Mouse (Mus musculus) lung, embryonic 15.5 days (tissue): ENCODE data around the gene Vgll4. TPM values are rescaled to one million over a fixed set of nuclear protein-coding genes. Genes with fewer than 3 reads are reported as not detected.
A peak's percentile ranks its signal among the peaks of the same experiment; 100 is the strongest.

ENCODE experiments used
- ATAC-seq: fragments of 200-750 bp; cut with Nextera tagmentation; 2 replicates; pipeline ENCODE4 v1.8.0; 2017; ENCODE audit warnings: moderate number of reproducible peaks, borderline replicate concordance; ENCODE audit not compliant: low FRiP score, low TSS enrichment; ENCODE audit errors: extremely low read depth
- H3K27ac ChIP-seq: fragments of 300-500 bp; sonication (generic); 2 replicates; pipeline ENCODE4 v1.5.1; 2015; ENCODE audit warnings: moderate library complexity, mild to moderate bottlenecking, inconsistent platforms
- H3K27me3 ChIP-seq: fragments of 300-500 bp; sonication (generic); 2 replicates; pipeline ENCODE4 v1.6.1; 2015; ENCODE audit warnings: inconsistent platforms
- H3K36me3 ChIP-seq: fragments of 300-500 bp; sonication (generic); 2 replicates; pipeline ENCODE4 v1.6.1; 2015; ENCODE audit warnings: inconsistent platforms
- H3K4me1 ChIP-seq: fragments of 300-500 bp; sonication (generic); 2 replicates; pipeline ENCODE4 v1.6.1; 2015; ENCODE audit warnings: inconsistent platforms
- H3K4me2 ChIP-seq: fragments of 300-500 bp; sonication (generic); 2 replicates; pipeline ENCODE4 v1.6.1; 2015; ENCODE audit warnings: inconsistent platforms, mild to moderate bottlenecking, moderate library complexity
- H3K4me3 ChIP-seq: fragments of 300-500 bp; sonication (generic); 2 replicates; pipeline ENCODE4 v1.5.1; 2015; ENCODE audit warnings: mild to moderate bottlenecking, inconsistent platforms
- H3K9ac ChIP-seq: fragments of 300-500 bp; sonication (generic); 2 replicates; pipeline ENCODE4 v1.6.1; 2015; ENCODE audit warnings: inconsistent platforms
- H3K9me3 ChIP-seq: fragments of 300-500 bp; sonication (generic); 2 replicates; pipeline ENCODE4 v1.6.1; 2016; ENCODE audit warnings: inconsistent platforms
- WGBS: fragments of 180-500 bp; shearing (Covaris S2); methylation state at CpG from one replicate; pipeline ENCODE4 v1.1.7; 2015; 5-methylcytosine and 5-hydroxymethylcytosine counted together
- polyA plus RNA-seq: library from polyadenylated mRNA; unstranded; fragments of >200 nt; fragmentation: Nextera tagmentation; extraction: Ambion mirVana; gene quantifications from 2 replicates; pipeline ENCODE4 v1.2.1, GENCODE M21; 2015

Vgll4 gene
- polyA plus RNA-seq, 1 experiment from 2014 or later: 147 TPM

DNA sequence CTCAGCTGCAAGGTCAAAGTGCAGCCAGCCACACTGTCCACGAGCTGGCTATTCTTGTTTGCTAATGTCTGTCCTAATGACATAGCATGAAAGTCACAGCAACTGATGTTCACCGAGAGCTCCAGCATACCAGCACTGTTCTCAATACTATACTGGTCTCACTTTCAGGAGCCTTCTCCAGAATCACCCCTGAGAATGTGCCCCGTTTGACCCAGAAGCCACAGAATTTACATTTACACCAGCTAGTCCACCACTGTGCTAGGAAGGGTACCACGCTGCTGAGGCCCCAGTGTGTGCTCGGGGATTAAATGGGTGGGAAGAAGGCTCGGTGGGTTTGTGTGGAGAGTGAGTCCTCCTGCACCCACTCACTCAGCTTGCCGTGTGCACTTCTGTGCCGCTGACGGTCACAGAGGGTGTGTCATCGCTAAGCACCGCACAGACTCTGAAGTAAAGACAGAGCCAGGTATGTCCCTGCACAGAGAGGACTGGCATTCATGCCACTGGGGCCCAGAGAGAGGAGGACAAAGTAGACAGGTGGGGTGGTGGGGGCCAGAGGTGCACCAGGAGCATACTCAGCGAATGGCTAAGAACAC, 122.1 kb downstream of the Vgll4 start:
- H3K4me1 ChIP-seq: peaks cover 38% of the 10 kb centered on the region
- 66% methylated on average over 12 of the region's 12 CpGs for WGBS
- no peak overlapping the region for H3K4me2 ChIP-seq
- ATAC-seq: no peak
- H3K27me3 ChIP-seq: no peaks in the 10 kb centered on the region
- peaks cover 6% of the 10 kb centered on the region; the same call in 1 of the 2 replicates for H3K9me3 ChIP-seq
- H3K9ac ChIP-seq: no peak overlapping the region
- H3K4me3 ChIP-seq: no peak overlapping the region
- H3K36me3 ChIP-seq: no peaks in the 10 kb centered on the region
- H3K27ac ChIP-seq: no peak overlapping the region

DNA sequence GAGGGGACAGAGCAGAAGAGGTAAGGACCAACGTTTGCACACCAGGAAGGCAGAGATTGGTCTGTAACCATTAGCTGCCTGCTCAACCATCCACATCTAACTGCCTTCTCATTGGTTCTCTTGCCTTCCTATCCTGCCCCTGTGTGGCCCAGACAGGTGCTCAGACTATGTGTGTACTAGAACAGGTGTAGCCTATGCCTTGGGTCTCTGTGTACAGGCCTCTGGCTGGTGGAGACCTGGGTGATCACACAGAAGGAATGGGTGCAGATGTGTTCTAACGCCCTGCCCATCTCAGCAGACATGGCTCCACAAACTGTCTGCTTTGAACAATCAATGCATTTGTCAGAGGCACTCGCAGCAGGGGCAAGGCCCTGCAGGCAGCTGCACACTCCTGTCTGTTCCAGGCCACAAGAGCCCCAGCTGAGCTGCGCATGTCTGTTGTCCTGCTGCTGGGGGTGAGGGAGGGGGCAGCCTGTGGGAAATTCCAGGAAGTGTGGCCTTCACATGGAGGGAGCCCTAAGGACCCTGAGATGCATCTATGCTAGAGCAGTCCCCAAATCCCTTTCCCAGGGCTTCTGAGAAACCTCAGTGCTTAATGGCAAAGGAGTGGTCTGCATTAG, 123.5 kb downstream of the Vgll4 start:
- no peak overlapping the region for H3K4me2 ChIP-seq
- no peak overlapping the region for H3K9ac ChIP-seq
- peaks cover 6% of the 10 kb centered on the region; the same call in 1 of the 2 replicates for H3K9me3 ChIP-seq
- H3K27ac ChIP-seq: no peak overlapping the region
- peaks cover 38% of the 10 kb centered on the region for H3K4me1 ChIP-seq
- H3K4me3 ChIP-seq: no peak overlapping the region
- 44% methylated on average over 4 of the region's 4 CpGs for WGBS
- ATAC-seq: no peak
- H3K27me3 ChIP-seq: no peaks in the 10 kb centered on the region
- H3K36me3 ChIP-seq: no peaks in the 10 kb centered on the region

DNA sequence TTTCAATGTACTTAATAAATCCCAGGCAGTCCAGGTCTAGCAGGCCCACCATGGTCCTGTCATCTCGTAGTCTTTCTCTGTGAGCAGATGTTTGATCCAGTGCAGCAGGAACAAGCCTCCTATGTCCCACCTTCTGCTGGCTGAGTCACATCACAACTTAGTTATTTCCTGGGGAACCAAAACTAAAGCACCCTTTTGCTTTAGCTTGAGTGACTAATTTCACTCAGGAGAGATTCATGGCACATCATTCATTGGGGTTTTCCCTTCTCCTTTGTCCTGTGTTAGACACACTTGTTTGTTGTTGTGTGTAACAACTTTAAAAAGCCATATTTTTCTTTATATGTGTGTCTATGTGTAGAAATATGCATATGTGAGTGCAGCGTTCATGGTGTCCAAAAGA, 126.9 kb downstream of the Vgll4 start:
- H3K4me3 ChIP-seq: no peak overlapping the region
- H3K4me1 ChIP-seq: peaks cover 46% of the 10 kb centered on the region
- no peaks in the 10 kb centered on the region for H3K27me3 ChIP-seq
- ATAC-seq: no peak
- no peaks in the 10 kb centered on the region for H3K36me3 ChIP-seq
- no peak overlapping the region for H3K27ac ChIP-seq
- no peak overlapping the region for H3K4me2 ChIP-seq
- WGBS: 100% methylated on average over 2 of the region's 2 CpGs
- peaks cover 6% of the 10 kb centered on the region; the same call in 1 of the 2 replicates for H3K9me3 ChIP-seq
- no peak overlapping the region for H3K9ac ChIP-seq

DNA sequence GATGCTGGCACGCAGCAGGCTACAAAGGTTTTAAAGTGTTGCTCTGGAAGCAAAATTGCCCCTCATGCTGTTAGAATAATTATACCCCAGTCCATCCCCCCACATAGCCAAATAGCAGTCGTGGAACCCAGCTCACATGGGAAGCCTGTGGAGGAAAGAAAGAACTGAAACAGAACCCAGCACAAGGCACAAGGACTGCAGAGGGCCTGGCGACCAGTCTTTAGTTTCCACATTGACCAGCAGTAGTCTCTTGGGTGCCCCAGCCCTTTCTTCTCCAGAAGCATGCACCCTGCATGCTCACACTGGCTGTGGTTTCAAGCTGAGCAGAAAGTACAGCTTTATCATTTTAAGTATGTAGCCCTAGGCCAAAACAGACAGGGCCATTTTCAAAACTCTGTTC, 127.7 kb downstream of the Vgll4 start:
- Histone ChIP-seq H3K9ac (no peak overlapping the region), H3K4me3 (no peak overlapping the region), H3K4me1 (peaks cover 46% of the 10 kb centered on the region), H3K9me3 (peaks cover 6% of the 10 kb centered on the region; the same call in 1 of the 2 replicates), H3K36me3 (no peaks in the 10 kb centered on the region), H3K27me3 (no peaks in the 10 kb centered on the region), H3K27ac (no peak overlapping the region), H3K4me2 (no peak overlapping the region)
- no peak for ATAC-seq
- 68% methylated on average over 3 of the region's 3 CpGs for WGBS

DNA sequence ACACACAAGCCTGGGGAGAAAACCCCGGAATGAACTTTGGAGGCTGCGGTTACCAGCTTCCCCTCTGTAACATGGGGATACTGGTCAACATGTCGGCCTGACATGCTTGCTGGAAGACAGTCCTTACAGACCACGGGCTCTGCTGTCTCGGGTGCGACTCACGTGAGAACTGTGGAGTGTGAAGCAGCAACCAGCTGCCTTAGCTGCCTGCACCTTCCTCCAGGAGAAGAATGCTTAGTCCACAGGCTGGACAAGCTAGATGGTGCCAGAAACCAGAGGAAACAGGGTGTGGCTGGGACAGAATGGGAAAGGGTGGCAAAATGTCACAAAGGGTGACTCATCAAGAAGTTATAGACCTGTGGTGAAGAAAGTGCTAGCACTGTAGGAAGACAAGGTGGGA, 129.8 kb downstream of the Vgll4 start:
- 91% methylated on average over 7 of the region's 7 CpGs for WGBS
- no peak for ATAC-seq
- no peak overlapping the region for H3K9ac ChIP-seq

DNA sequence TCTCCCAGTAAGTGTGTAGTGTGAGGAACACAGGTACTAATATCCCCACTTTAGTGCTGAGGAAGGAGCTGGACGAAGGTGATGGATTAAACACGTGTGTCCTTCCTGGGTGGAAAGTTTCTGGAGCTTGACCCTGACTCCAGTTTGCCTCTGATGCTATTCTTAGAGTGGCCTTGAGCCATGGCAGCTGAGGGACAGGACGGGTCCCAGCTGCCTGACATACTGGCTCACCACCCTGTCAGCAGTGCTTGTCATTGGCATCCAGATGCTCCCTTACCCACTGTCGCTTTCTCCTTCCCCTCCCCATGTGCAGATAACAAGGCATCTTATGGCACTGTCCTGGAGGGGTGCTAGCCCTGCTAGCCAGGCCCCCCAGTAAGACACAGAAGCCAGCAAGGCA, 130.9 kb downstream of the Vgll4 start:
- Histone ChIP-seq H3K9me3 (peaks cover 6% of the 10 kb centered on the region; the same call in 1 of the 2 replicates), H3K9ac (no peak overlapping the region), H3K4me2 (no peak overlapping the region), H3K4me1 (peaks cover 53% of the 10 kb centered on the region), H3K27me3 (no peaks in the 10 kb centered on the region), H3K36me3 (no peaks in the 10 kb centered on the region), H3K27ac (no peak overlapping the region), H3K4me3 (no peak overlapping the region)
- WGBS: 56% methylated on average over 4 of the region's 4 CpGs
- ATAC-seq: no peak

More for the DNA sequence above, 129.8 kb downstream of the Vgll4 start:
- no peak overlapping the region for H3K4me3 ChIP-seq
- H3K4me2 ChIP-seq: no peak overlapping the region
- H3K27me3 ChIP-seq: no peaks in the 10 kb centered on the region
- H3K36me3 ChIP-seq: no peaks in the 10 kb centered on the region
- no peak overlapping the region for H3K27ac ChIP-seq
- H3K4me1 ChIP-seq: peaks cover 43% of the 10 kb centered on the region
- peaks cover 6% of the 10 kb centered on the region; the same call in 1 of the 2 replicates for H3K9me3 ChIP-seq

DNA sequence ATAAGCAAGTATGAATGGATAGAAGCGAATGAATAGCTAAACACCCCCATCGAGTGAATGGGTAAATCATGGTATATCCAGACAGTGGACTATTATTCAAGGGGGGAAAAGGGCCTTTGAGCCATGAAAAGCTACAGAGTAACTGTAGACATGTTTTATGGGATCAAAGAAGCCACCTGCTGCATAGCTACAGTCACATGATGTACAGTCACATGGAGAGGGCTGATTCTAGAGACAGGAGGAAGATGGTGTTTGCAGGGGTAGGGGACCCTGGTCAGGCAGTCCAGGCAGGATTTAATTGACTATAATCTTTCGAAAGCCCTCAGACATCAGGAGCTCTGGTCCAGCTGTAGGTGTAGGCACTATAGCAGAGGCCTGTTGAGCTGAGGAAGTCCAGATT, 133.4 kb downstream of the Vgll4 start:
- no peak overlapping the region for H3K9ac ChIP-seq
- no peak overlapping the region for H3K4me3 ChIP-seq
- H3K9me3 ChIP-seq: no peaks in the 10 kb centered on the region
- WGBS: 85% methylated on average over 3 of the region's 3 CpGs
- H3K36me3 ChIP-seq: no peaks in the 10 kb centered on the region
- no peak for ATAC-seq
- no peaks in the 10 kb centered on the region for H3K27me3 ChIP-seq
- no peak overlapping the region for H3K27ac ChIP-seq
- peaks cover 56% of the 10 kb centered on the region for H3K4me1 ChIP-seq
- H3K4me2 ChIP-seq: no peak overlapping the region

DNA sequence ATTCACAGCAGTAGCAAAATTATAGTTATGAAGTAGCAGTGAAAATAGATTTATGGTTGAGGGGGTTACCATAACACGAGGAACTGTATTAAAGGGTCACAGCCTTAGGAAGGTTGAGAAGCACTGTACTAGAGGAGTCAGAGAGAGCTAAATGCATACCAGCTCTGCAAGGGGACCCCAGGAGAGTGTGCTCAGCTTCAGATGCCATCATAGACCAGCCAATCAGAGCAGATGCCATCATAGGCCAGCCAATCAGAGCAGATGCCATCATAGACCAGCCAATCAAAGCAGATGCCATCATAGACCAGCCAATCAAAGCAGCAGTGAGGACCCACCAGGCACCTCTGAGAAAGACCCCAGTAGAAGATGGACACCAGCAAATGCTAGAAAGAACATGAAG, 134.0 kb downstream of the Vgll4 start:
- no peak overlapping the region for H3K27ac ChIP-seq
- H3K36me3 ChIP-seq: no peaks in the 10 kb centered on the region
- H3K4me2 ChIP-seq: no peak overlapping the region
- no peak overlapping the region for H3K4me3 ChIP-seq
- 76% methylated on average over 1 of the region's 1 CpGs for WGBS
- no peaks in the 10 kb centered on the region for H3K9me3 ChIP-seq
- no peaks in the 10 kb centered on the region for H3K27me3 ChIP-seq
- no peak for ATAC-seq
- peaks cover 49% of the 10 kb centered on the region for H3K4me1 ChIP-seq
- H3K9ac ChIP-seq: no peak overlapping the region

DNA sequence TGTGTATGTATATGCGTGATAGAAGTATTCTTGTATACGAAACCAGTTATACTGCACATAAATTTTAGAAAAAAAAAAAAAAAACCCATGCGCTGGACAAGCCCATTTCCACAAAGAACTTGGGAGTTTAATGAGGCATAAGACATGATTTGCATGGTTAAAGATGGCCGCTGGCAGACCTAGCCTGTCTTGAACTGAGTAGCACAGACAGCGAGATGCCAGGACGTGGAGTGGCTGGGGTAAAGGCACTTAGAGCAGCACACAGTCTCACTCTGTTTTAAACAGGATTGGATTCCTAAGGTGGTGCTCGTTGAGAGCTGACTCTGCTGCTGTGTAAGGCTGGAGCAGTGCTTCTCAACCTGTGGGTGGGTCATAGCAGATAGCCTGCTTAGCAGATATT, 134.4 kb downstream of the Vgll4 start:
- no peaks in the 10 kb centered on the region for H3K9me3 ChIP-seq
- H3K4me2 ChIP-seq: no peak overlapping the region
- peaks cover 46% of the 10 kb centered on the region for H3K4me1 ChIP-seq
- H3K27ac ChIP-seq: no peak overlapping the region
- H3K27me3 ChIP-seq: no peaks in the 10 kb centered on the region
- no peak for ATAC-seq
- H3K9ac ChIP-seq: no peak overlapping the region
- WGBS: 83% methylated on average over 7 of the region's 7 CpGs
- H3K4me3 ChIP-seq: no peak overlapping the region
- no peaks in the 10 kb centered on the region for H3K36me3 ChIP-seq

DNA sequence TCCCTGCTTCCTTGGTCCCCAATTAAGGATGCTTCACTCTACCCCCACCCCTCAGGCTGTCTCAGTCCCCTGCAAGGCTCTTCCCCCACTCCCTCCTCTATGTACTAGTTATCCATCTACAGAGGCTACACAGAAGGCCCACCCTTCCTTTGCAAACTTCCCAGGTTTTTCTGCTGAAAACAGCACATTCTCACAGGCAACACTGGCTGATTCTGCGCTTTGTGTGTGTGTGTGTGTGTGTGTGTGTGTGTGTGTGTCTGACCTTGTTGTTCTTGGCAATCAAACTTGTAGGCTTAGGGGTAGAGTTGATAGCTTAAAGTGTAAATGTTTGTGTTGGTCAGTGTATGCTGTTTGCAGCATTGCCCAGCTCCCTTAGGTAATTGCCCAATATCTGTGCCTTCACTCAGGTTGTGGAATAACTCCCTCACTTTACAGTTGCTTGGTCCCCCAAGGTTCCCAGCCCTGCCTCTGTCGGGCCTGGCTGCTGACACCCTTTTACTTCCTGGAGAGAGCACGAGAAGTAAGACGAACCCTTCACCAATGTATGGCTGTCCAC, 135.9 kb downstream of the Vgll4 start:
- peak overlapping the region; percentile 43; the same call in 1 of the 2 replicates for H3K27ac ChIP-seq
- H3K9me3 ChIP-seq: no peaks in the 10 kb centered on the region
- ATAC-seq: peak; percentile 51
- no peak overlapping the region for H3K9ac ChIP-seq
- H3K27me3 ChIP-seq: no peaks in the 10 kb centered on the region
- no peaks in the 10 kb centered on the region for H3K36me3 ChIP-seq
- WGBS: 43% methylated on average over 4 of the region's 4 CpGs
- H3K4me1 ChIP-seq: peaks cover 32% of the 10 kb centered on the region
- H3K4me3 ChIP-seq: no peak overlapping the region
- H3K4me2 ChIP-seq: no peak overlapping the region

DNA sequence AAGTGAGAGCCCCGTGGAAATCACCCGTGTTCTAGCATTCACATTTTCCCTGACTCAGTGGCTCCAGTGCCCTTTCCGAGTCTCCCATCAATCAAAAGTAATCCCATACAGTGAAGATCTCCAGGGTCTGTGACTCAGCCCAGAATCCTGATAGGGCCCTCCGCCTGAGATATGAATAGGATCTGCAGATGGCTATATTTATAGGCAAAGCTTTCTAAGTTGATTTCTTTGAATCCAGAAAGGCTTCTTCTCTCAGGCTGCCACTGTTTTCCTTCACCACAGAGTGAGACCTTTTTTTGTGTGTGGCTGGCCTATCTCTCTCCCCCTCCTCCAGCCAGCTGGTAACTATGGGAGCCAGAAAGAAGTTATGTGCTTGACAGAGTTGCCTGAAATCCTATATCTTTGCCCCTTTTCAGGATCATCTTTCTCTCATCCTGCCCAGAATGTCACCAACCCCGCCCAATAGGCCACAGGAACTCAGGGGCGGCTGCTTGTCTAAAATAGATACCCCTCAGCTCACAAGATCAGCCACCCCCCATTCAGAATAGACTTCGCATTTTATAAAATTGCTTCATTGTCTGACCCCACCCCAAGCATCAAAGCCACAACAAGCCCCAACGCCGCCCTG, 136.6 kb downstream of the Vgll4 start:
- Histone ChIP-seq H3K27me3 (no peaks in the 10 kb centered on the region), H3K4me3 (no peak overlapping the region), H3K9ac (no peak overlapping the region), H3K4me1 (peaks cover 29% of the 10 kb centered on the region), H3K27ac (0 out of 2 replicates have a peak overlapping the region, but pooled peaks have one; percentile 17), H3K36me3 (no peaks in the 10 kb centered on the region), H3K9me3 (no peaks in the 10 kb centered on the region), H3K4me2 (no peak overlapping the region)
- no peak for ATAC-seq
- WGBS: 58% methylated on average over 9 of the region's 9 CpGs

DNA sequence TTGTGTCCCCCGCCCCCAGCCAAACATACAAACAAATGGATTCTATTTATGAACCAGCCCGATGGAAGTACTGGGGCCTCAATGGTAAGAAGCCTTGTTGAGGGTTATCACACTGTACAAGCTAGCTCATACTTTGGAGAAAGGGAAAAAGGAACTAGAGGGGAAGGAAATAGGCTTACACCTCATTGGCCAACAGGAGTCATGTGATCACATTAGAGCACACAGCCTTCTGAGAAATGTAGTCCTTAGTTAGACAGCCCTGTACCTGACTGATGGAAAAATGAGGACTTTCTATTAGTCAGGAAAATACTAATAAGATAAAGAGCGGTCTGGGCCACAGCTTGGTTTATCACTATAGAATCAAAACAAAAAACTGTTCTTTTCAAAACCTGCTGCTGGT, 138.0 kb downstream of the Vgll4 start:
- Histone ChIP-seq H3K9me3 (no peaks in the 10 kb centered on the region), H3K4me2 (no peak overlapping the region), H3K4me3 (no peak overlapping the region), H3K4me1 (peaks cover 21% of the 10 kb centered on the region), H3K27ac (no peak overlapping the region), H3K27me3 (no peaks in the 10 kb centered on the region), H3K9ac (no peak overlapping the region), H3K36me3 (no peaks in the 10 kb centered on the region)
- WGBS: 87% methylated on average over 3 of the region's 3 CpGs
- no peak for ATAC-seq
